ENCODE assay signal across 13 mouse cellular contexts in genomic region chr6:91004157-91004556, GRCm38 (mm10).
"Had no signal": no experiment of that assay in that cellular context is flagged by ENCODE, and none has a peak within 500 bp of the region (broad histone marks: within the 10 kb centered on the region; RNA-seq: fewer than 3 reads in every experiment).

No protein-coding gene starts in this region.

- H3K9ac ChIP-seq: lung, embryonic 15.5 days; stomach, embryonic 15.5 days had no signal

- H3K4me3 ChIP-seq: lung, embryonic 15.5 days; stomach, embryonic 15.5 days had no signal

- H3K36me3 ChIP-seq: lung, embryonic 15.5 days; stomach, embryonic 15.5 days had no signal

- H3K4me1 ChIP-seq: stomach, embryonic 15.5 days had no signal

- H3K27me3 ChIP-seq: lung, embryonic 15.5 days; stomach, embryonic 15.5 days had no signal

- DNase-seq: kidney, adult 18-20 months; kidney, adult 9 months; kidney, postnatal 14 days; kidney, postnatal 4 days; lung, adult 18-20 months; lung, postnatal 10 days; midbrain, embryonic 14.5 days; right cerebral cortex, postnatal 25 days; spleen, adult 18-20 months; thymus, postnatal 25 days had no signal

- H3K9me3 ChIP-seq: lung, embryonic 15.5 days; stomach, embryonic 15.5 days had no signal

- H3K27ac ChIP-seq: lung, embryonic 15.5 days; stomach, embryonic 15.5 days had no signal

- H3K4me2 ChIP-seq: lung, embryonic 15.5 days; midbrain, embryonic 11.5 days; stomach, embryonic 15.5 days had no signal
